Mouse (Mus musculus): ENCODE measurements at regions not wholly inside any gene's neighbourhood (a gene's known extent, or its start where the extent isn't known, plus 50 kb on each side); places are given as distances from the start of the nearest gene placed in this dataset.

DNA sequence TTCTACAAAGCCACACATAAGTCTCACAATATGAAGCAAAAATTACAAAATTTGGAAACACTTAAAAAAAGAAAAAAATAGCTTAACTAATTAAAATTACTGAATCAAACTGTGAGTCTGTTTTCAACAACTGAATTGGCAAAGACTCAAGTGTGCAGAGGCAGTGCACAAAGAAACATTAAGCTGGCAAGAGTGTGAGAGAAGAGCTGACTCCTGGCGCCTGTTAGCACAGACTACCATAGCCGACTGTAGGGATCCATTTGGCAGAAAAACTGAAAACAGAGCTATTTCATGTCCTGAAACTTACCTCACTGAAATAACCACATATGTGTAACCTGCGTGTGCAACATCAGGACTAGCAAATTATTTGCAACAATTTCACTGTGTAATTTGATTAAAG is 746.4 kb upstream of the Cypt12 start:
- DNase-seq (ENCODE audit: low spot score), result no peak
- intact Hi-C loops (cut with DNase I), result no loop called here

DNA sequence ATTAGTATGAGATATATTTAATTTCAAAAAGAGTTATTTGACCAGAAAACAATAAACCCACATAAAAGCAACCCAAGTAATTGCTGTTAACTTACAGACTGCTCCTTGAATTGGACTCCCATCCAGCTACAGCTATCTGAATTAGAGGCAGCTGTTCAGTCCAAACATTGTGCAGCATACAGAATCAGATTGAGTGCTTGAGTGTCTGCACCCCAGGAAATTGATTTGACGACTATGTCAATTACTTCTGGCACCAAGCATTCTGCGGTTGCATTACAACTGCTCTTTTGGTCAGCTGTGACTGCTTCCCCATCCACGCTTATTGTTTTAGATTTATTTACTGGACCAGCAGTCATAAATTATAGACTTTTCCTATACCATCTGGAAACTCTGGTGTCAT is 734.2 kb upstream of the Cypt12 start:
- DNase-seq (ENCODE audit: low spot score), result no peak
- intact Hi-C loops (cut with DNase I), result no loop called here

GRCm38 (mm10) chr3:17216825-17217224 is 731.4 kb upstream of the Cypt12 start:
- intact Hi-C loops (cut with DNase I), result no loop called here
- DNase-seq (ENCODE audit: low spot score), result no peak

DNA sequence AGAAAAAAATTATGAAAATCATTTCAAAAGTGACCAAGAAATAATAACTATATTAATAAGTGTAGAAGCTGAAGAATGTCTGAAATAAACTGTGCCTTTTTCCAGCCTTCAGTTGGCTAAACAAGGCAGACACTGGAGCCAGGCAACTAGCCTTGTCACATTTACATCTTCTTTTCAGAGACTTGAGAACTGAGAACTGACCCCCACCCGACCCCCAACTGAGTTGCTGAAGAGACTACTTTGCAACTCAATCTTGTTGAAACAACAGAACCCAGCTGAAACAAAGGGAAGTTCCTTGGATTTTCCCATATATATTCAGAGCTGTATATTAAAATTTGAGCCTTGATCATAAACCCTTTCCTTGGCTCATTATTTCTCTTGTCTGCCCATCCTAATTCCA is 709.8 kb upstream of the Cypt12 start:
- no peak for DNase-seq (ENCODE audit: low spot score)
- intact Hi-C loops (cut with DNase I), result no loop called here

GRCm38 (mm10) chr3:17258397-17258796 is 689.8 kb upstream of the Cypt12 start:
- no peak for DNase-seq (ENCODE audit: low spot score)
- intact Hi-C loops (cut with DNase I), result no loop called here

GRCm38 (mm10) chr3:17259093-17259492 is 689.1 kb upstream of the Cypt12 start:
- intact Hi-C loops (cut with DNase I), result no loop called here
- DNase-seq (ENCODE audit: low spot score), result no peak

DNA sequence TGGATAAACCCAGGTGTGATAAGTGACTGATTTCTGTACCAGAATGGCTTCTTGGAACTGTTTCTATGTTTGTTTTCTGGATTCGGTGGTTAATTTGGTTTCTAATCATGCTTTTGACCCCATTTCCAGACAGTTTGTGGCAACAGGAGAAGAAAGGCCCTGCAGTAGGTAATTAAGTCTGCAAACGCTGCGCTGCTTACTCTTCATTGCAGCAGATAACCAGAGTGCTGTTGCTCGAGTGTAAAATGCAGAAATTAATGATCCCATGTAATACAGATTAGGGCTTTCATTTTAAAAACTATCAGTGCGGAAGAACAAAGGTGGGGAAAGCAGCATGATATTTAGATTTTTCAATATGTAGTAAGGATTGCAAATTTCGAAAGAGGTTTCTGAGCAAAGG is 667.0 kb upstream of the Cypt12 start:
- intact Hi-C loops (cut with DNase I), result no loop called here
- no peak for DNase-seq (ENCODE audit: low spot score)

DNA sequence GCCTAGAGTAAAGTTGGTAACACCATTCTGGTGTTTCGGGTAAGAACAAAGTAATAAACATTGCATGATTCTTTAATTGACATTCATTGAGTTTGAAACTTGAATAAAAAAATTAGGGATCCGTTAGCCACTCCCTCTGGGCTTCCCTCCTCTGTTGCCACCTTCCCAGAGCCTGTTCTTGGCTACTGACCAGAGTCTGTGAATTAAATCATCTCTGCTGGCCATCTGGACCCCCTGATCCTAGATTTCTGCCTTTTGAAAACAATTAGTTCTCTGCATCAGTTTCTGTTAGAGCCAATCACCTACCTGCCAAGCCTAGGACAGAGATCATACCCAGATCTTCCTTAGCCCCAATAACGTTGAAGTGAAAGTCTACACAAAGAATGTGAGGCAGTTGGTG is 665.3 kb upstream of the Cypt12 start:
- intact Hi-C loops (cut with DNase I), result no loop called here
- no peak for DNase-seq (ENCODE audit: low spot score)

- DNase-seq (ENCODE audit: low spot score), result no peak
Measured at GRCm38 (mm10) chr3:17317523-17317922, 630.7 kb upstream of the Cypt12 start.

DNA sequence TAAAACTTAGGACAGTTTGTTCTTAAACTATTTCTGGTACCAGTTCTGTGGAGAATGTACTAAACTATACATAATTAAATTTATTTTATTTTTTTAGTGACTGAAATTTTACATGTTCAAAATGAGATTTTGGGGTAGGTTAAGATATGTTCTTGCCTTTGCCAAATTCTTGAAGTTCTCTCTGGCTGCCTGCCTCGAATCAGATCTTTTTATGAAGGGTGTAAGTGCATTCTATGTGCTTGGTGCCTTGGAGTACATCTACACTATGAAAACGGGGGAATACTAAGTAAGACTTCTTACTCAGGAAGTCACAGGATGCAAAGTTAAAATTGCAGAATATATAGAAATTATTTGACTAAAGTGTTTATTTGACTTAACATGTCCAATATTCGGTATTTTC is 629.8 kb upstream of the Cypt12 start:
- no peak for DNase-seq (ENCODE audit: low spot score)
- intact Hi-C loops (cut with DNase I), result no loop called here

More at GRCm38 (mm10) chr3:17317523-17317922, 630.7 kb upstream of the Cypt12 start:
- intact Hi-C loops (cut with DNase I), result no loop called here

DNA sequence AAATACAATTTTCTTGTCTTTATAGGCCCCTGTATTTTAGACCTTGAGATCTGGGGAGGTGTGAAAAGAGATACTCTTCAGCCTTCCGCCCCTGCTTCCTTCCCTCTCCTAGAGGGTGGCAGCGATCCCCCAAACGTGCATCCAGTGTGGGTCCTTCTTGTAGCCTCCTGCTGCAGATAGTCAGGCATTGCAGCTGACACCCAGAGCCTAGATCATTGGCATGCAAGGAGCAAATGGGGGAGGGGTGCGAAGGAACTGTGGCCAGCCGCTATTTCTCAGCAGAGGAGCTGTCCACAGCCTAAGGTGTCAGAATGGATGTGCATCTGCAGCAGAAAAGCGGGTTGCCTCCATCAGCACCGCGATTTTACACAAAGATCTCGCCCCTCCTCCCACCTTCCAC is 629.0 kb upstream of the Cypt12 start:
- peak; percentile 3 for DNase-seq (ENCODE audit: low spot score)
- intact Hi-C loops (cut with DNase I), result no loop called here

DNA sequence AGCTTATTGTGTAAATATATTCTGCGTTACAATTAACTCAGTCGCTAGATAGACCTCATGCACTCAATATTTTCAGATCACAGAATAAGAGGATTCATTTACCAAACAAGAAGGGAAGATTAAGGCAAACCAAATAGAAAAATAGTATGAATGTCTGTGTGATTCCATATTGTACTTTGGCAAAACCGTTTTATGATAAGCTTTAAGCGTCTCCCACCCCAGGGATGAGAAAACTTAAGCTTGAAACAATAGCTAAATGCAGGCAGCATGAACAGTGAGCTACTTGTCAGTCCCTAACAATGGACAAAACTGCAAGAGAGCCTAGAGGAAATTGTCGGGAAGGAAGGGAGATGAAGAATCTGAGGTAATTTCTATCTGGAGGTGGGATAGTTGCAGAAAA is 628.3 kb upstream of the Cypt12 start:
- no peak for DNase-seq (ENCODE audit: low spot score)
- intact Hi-C loops (cut with DNase I), result no loop called here

GRCm38 (mm10) chr3:17322266-17322665 is 625.9 kb upstream of the Cypt12 start:
- DNase-seq (ENCODE audit: low spot score), result no peak
- intact Hi-C loops (cut with DNase I), result no loop called here

- intact Hi-C loops (cut with DNase I), result no loop called here
- no peak for DNase-seq (ENCODE audit: low spot score)
Measured at GRCm38 (mm10) chr3:17324816-17325215, 623.4 kb upstream of the Cypt12 start.

DNA sequence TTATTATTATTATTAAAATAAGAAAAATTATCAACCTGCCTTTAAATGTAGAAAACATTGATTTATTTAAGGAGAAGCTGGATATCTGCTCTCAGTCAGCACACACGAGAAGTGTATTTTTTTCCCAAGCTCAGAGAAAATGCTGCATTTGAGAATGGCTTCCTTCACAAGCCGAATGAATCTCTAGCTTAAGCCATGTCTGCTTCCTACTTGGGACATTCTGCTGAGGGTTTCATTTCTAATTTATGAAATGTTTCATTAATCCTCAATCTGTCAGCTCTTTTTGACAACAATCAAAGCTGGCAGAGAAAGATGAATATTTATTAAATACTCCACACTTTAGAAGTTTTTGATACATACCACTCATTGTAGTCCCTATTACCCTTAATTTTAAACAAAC is 622.4 kb upstream of the Cypt12 start:
- intact Hi-C loops (cut with DNase I), result no loop called here
- no peak for DNase-seq (ENCODE audit: low spot score)

GRCm38 (mm10) chr3:17326292-17326691 is 621.9 kb upstream of the Cypt12 start:
- DNase-seq (ENCODE audit: low spot score), result no peak
- intact Hi-C loops (cut with DNase I), result no loop called here

GRCm38 (mm10) chr3:17326774-17327173 is 621.4 kb upstream of the Cypt12 start:
- intact Hi-C loops (cut with DNase I), result no loop called here
- DNase-seq (ENCODE audit: low spot score), result no peak

DNA sequence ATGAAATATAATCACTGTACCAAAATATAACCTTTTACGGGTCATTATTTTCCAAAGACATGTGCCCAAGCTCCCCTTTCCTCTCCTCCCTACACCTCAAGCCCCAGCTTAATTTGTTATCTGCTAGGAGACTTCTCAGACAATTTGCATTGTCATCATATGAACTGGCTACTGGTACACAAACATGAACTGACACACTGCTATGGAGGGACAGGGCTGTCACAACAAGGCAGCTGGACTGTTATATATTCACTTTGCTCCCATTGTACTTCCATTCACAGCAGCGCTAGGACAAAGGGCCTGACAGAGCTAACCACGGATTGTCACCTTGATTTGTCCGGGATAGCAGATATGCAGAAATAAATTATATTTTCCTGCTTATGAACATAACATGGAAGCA is 620.5 kb upstream of the Cypt12 start:
- DNase-seq (ENCODE audit: low spot score), result no peak
- intact Hi-C loops (cut with DNase I), result no loop called here

DNA sequence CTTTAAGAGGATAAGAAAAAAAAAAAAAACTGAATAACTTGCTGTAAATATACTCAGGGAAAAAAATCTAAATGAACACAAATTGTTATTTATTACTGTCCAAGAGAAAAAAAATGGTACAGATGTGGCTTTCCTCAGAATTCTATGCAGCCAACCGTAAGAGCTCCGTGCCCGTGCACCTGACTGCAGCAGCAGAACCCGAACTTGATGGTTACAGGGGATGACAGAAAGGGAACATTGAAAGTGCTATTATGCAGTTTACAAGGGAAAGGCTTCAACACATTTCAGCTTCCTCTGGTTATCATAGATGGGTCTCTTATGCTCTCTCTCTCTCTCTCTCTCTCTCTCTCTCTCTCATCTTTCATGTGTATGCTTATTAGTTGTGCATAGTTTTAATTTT is 618.8 kb upstream of the Cypt12 start:
- intact Hi-C loops (cut with DNase I), result no loop called here
- DNase-seq (ENCODE audit: low spot score), result no peak

- intact Hi-C loops (cut with DNase I), result no loop called here
- DNase-seq (ENCODE audit: low spot score), result no peak
Measured at GRCm38 (mm10) chr3:17330429-17331373, 617.5 kb upstream of the Cypt12 start.

GRCm38 (mm10) chr3:17360253-17360652 is 588.0 kb upstream of the Cypt12 start:
- DNase-seq (ENCODE audit: low spot score), result no peak
- intact Hi-C loops (cut with DNase I), result no loop called here
